Mouse (Mus musculus) right cerebral cortex, postnatal 4 days (tissue): ENCODE measurements around the gene Defa2.
"Not testable (repeated sequence)": the region's sequence is repeated elsewhere in the genome, so short reads cannot be mapped to it uniquely, and the experiment has no call there.

Source experiments
- DNase-seq: peaks from one replicate; pipeline ENCODE4 v3.0.0-alpha.2; 2022

Gene Defa2

GRCm38 (mm10) chr8:21378215-21378614, at the start of gene Defa2:
TSS of gene Defa2 (plus strand) at chr8:21378515.
- DNase-seq = not testable (repeated sequence)

GRCm38 (mm10) chr8:21391511-21391910, 13.2 kb downstream of the Defa2 start, which contains the start of gene Defa33:
TSS of gene Defa33 (plus strand) at chr8:21391811.
- not testable (repeated sequence) for DNase-seq

- not testable (repeated sequence) for DNase-seq
Observed at GRCm38 (mm10) chr8:21427111-21427510, 48.8 kb downstream of the Defa2 start, which contains the start of gene Defa36. TSS of gene Defa36 (plus strand) at chr8:21427411.
